In genomic region chr5:137074191-137074651, GRCm38 (mm10) we compare ENCODE assay signal across 9 mouse cellular contexts. TPM values are rescaled to one million over a fixed set of nuclear protein-coding genes. Genes with fewer than 3 reads are reported as not detected.
DNase-seq lines count a peak whose midpoint lies in the region; ATAC-seq and TF ChIP-seq lines count a peak whose summit lies in the region.
"Had no signal": no experiment of that assay in that cellular context is flagged by ENCODE, and none has a peak within 500 bp of the region (broad histone marks: within the 10 kb centered on the region; RNA-seq: fewer than 3 reads in every experiment).

No protein-coding gene starts in this region.

- H3K27me3 ChIP-seq in hindbrain, postnatal 0 days (ENCODE audit: insufficient read depth, low read length): no peaks in the 10 kb centered on the region
- H3K27me3 ChIP-seq in hindbrain, embryonic 14.5 days (ENCODE audit: control insufficient read depth, insufficient read depth, low read length): no peaks in the 10 kb centered on the region
- H3K27me3 ChIP-seq in E14TG2a.4 (ENCODE audit: insufficient read depth, low read length): no peaks in the 10 kb centered on the region
- no peaks in the 10 kb centered on the region for H3K27me3 ChIP-seq in embryonic facial prominence, embryonic 15.5 days
- no peaks in the 10 kb centered on the region for H3K27me3 ChIP-seq in limb, embryonic 10.5 days (ENCODE audit: low read depth, poor library complexity, severe bottlenecking)
- H3K27me3 ChIP-seq: stomach, embryonic 15.5 days had no signal

- TF ChIP-seq CTCF in hindbrain, postnatal 0 days (IDR thresholded peaks at IDR 0.05; ENCODE audit: low read depth): no peak
- TF ChIP-seq CTCF in E14TG2a.4 (conservative IDR thresholded peaks at IDR 0.05; ENCODE audit: low read length): no peak

- WGBS in hindbrain, postnatal 0 days: 13% methylated on average over 6 of the region's 6 CpGs
- 19% methylated on average over 6 of the region's 6 CpGs for WGBS in hindbrain, embryonic 14.5 days
- 22% methylated on average over 6 of the region's 6 CpGs for WGBS in embryonic facial prominence, embryonic 15.5 days
- WGBS in limb, embryonic 10.5 days: 39% methylated on average over 6 of the region's 6 CpGs

- no peak overlapping the region for H3K9ac ChIP-seq in hindbrain, postnatal 0 days (replicated peaks; ENCODE audit: low read length)
- no peak overlapping the region for H3K9ac ChIP-seq in hindbrain, embryonic 14.5 days
- H3K9ac ChIP-seq in embryonic facial prominence, embryonic 15.5 days: no peak overlapping the region
- H3K9ac ChIP-seq: stomach, embryonic 15.5 days had no signal

- peak; percentile 22 for DNase-seq in hindbrain, postnatal 0 days (ENCODE audit: low spot score)
- DNase-seq in hindbrain, embryonic 14.5 days (ENCODE audit: low spot score): no peak
- no peak for DNase-seq in limb, embryonic 10.5 days (ENCODE audit: low spot score)
- no peak for DNase-seq in frontal cortex, adult 2 months (ENCODE audit: extremely low spot score in 1 of 2, low spot score in 1 of 2)
- no peak for DNase-seq in spleen, adult 12 weeks (ENCODE audit: low spot score)
- no peak for DNase-seq in retina, embryonic 14.5 days (ENCODE audit: low spot score)

- no peak overlapping the region for H3K4me3 ChIP-seq in hindbrain, postnatal 0 days (ENCODE audit: low read length)
- no peak overlapping the region for H3K4me3 ChIP-seq in hindbrain, embryonic 14.5 days (replicated peaks; ENCODE audit: low read length)
- H3K4me3 ChIP-seq in E14TG2a.4 (replicated peaks; ENCODE audit: low read length): peak overlapping the region; percentile 17; the same call in 1 of the 2 replicates
- no peak overlapping the region for H3K4me3 ChIP-seq in embryonic facial prominence, embryonic 15.5 days (replicated peaks)
- no peak overlapping the region for H3K4me3 ChIP-seq in limb, embryonic 10.5 days
- H3K4me3 ChIP-seq: stomach, embryonic 15.5 days had no signal

- H3K4me2 ChIP-seq in hindbrain, postnatal 0 days (ENCODE audit: low read depth, low read length): no peak overlapping the region
- H3K4me2 ChIP-seq in hindbrain, embryonic 14.5 days (replicated peaks): no peak overlapping the region
- H3K4me2 ChIP-seq in embryonic facial prominence, embryonic 15.5 days (replicated peaks): no peak overlapping the region
- H3K4me2 ChIP-seq: stomach, embryonic 15.5 days had no signal

- no peaks in the 10 kb centered on the region for H3K9me3 ChIP-seq in hindbrain, postnatal 0 days (ENCODE audit: low read length)
- no peaks in the 10 kb centered on the region for H3K9me3 ChIP-seq in hindbrain, embryonic 14.5 days (ENCODE audit: control insufficient read depth, low read length)
- no peaks in the 10 kb centered on the region for H3K9me3 ChIP-seq in E14TG2a.4 (ENCODE audit: low read length)
- H3K9me3 ChIP-seq in embryonic facial prominence, embryonic 15.5 days (replicated peaks): no peaks in the 10 kb centered on the region
- H3K9me3 ChIP-seq in limb, embryonic 10.5 days (replicated peaks): no peaks in the 10 kb centered on the region
- H3K9me3 ChIP-seq: stomach, embryonic 15.5 days had no signal

- peaks cover 7% of the 10 kb centered on the region for H3K4me1 ChIP-seq in hindbrain, postnatal 0 days (ENCODE audit: insufficient read depth, low read length)
- H3K4me1 ChIP-seq in hindbrain, embryonic 14.5 days (replicated peaks; ENCODE audit: control insufficient read depth, insufficient read depth, low read length): 0 out of 2 replicates have a peak, but pooled peaks cover 4% of the 10 kb centered on the region
- peaks cover 75% of the 10 kb centered on the region for H3K4me1 ChIP-seq in E14TG2a.4 (replicated peaks; ENCODE audit: low read depth, low read length)
- peaks cover 33% of the 10 kb centered on the region for H3K4me1 ChIP-seq in embryonic facial prominence, embryonic 15.5 days
- H3K4me1 ChIP-seq in limb, embryonic 10.5 days: peaks cover 45% of the 10 kb centered on the region

- no peak for ATAC-seq in hindbrain, postnatal 0 days
- ATAC-seq in hindbrain, embryonic 14.5 days (ENCODE audit: low FRiP score): no peak
- ATAC-seq in embryonic facial prominence, embryonic 15.5 days (ENCODE audit: insufficient number of reproducible peaks, low FRiP score, low TSS enrichment, low read depth): no peak

- H3K27ac ChIP-seq in hindbrain, postnatal 0 days: no peak overlapping the region
- H3K27ac ChIP-seq in hindbrain, embryonic 14.5 days: no peak overlapping the region
- H3K27ac ChIP-seq in embryonic facial prominence, embryonic 15.5 days (replicated peaks): peak overlapping the region; percentile 31; the same call in 1 of the 2 replicates
- H3K27ac ChIP-seq in limb, embryonic 10.5 days: peak overlapping the region; percentile 56; the same call in 1 of the 2 replicates
- H3K27ac ChIP-seq: stomach, embryonic 15.5 days had no signal

- no peaks in the 10 kb centered on the region for H3K36me3 ChIP-seq in hindbrain, postnatal 0 days (ENCODE audit: insufficient read depth, low read length)
- H3K36me3 ChIP-seq in hindbrain, embryonic 14.5 days (replicated peaks; ENCODE audit: control insufficient read depth, insufficient read depth): no peaks in the 10 kb centered on the region
- H3K36me3 ChIP-seq in E14TG2a.4 (ENCODE audit: insufficient read depth, low read length): peaks cover 9% of the 10 kb centered on the region
- H3K36me3 ChIP-seq in embryonic facial prominence, embryonic 15.5 days: no peaks in the 10 kb centered on the region
- H3K36me3 ChIP-seq in limb, embryonic 10.5 days: no peaks in the 10 kb centered on the region
- H3K36me3 ChIP-seq: stomach, embryonic 15.5 days had no signal

RNA-seq across cellular contexts. Expression of gene Serpine1, which starts 2.2 kb away (rescaled TPM):
- total RNA-seq in hindbrain, postnatal 0 days (2014; rRNA removed): 3.0 and 3.5 TPM in 2 replicates
- 0.10 and 0.25 TPM in 2 replicates for polyA plus RNA-seq in hindbrain, postnatal 0 days (2015; fragmentation: Nextera tagmentation; extraction: Ambion mirVana)
- 0.25 TPM in 2 replicates for polyA plus RNA-seq in hindbrain, embryonic 14.5 days (2014; fragmentation: Nextera tagmentation; extraction: Ambion mirVana)
- polyA plus RNA-seq in embryonic facial prominence, embryonic 15.5 days (2015; fragmentation: Nextera tagmentation; extraction: Ambion mirVana): 0.38 and 0.51 TPM in 2 replicates
- polyA plus RNA-seq in limb, embryonic 10.5 days (2016; fragmentation: Nextera tagmentation; extraction: Ambion mirVana): 0.36 and 0.39 TPM in 2 replicates
- polyA plus RNA-seq in frontal cortex, adult 2 months (2012; rRNA removed): 1.9 and 2.5 TPM in 2 replicates

RNA-seq across cellular contexts. Expression of gene Ap1s1, which starts 28.3 kb away (rescaled TPM):
- 122 and 123 TPM in 2 replicates for total RNA-seq in hindbrain, postnatal 0 days (2014; rRNA removed)
- polyA plus RNA-seq in hindbrain, postnatal 0 days (2015; fragmentation: Nextera tagmentation; extraction: Ambion mirVana): 226 and 230 TPM in 2 replicates
- 192 and 201 TPM in 2 replicates for polyA plus RNA-seq in hindbrain, embryonic 14.5 days (2014; fragmentation: Nextera tagmentation; extraction: Ambion mirVana)
- 165 and 166 TPM in 2 replicates for polyA plus RNA-seq in embryonic facial prominence, embryonic 15.5 days (2015; fragmentation: Nextera tagmentation; extraction: Ambion mirVana)
- 155 and 170 TPM in 2 replicates for polyA plus RNA-seq in limb, embryonic 10.5 days (2016; fragmentation: Nextera tagmentation; extraction: Ambion mirVana)
- 263 and 311 TPM in 2 replicates for polyA plus RNA-seq in frontal cortex, adult 2 months (2012; rRNA removed)

RNA-seq across cellular contexts. Expression of gene Trim56, which starts 41.8 kb away (rescaled TPM):
- 3.7 and 7.2 TPM in 2 replicates for total RNA-seq in hindbrain, postnatal 0 days (2014; rRNA removed)
- 2.6 and 3.1 TPM in 2 replicates for polyA plus RNA-seq in hindbrain, postnatal 0 days (2015; fragmentation: Nextera tagmentation; extraction: Ambion mirVana)
- polyA plus RNA-seq in hindbrain, embryonic 14.5 days (2014; fragmentation: Nextera tagmentation; extraction: Ambion mirVana): 3.3 and 3.9 TPM in 2 replicates
- polyA plus RNA-seq in embryonic facial prominence, embryonic 15.5 days (2015; fragmentation: Nextera tagmentation; extraction: Ambion mirVana): 7.8 and 8.5 TPM in 2 replicates
- 5.6 and 7.0 TPM in 2 replicates for polyA plus RNA-seq in limb, embryonic 10.5 days (2016; fragmentation: Nextera tagmentation; extraction: Ambion mirVana)
- 2.0 and 2.3 TPM in 2 replicates for polyA plus RNA-seq in frontal cortex, adult 2 months (2012; rRNA removed)

RNA-seq across cellular contexts. Expression of gene Vgf, which starts 48.0 kb away (rescaled TPM):
- 136 and 137 TPM in 2 replicates for total RNA-seq in hindbrain, postnatal 0 days (2014; rRNA removed)
- 43.2 and 45.9 TPM in 2 replicates for polyA plus RNA-seq in hindbrain, postnatal 0 days (2015; fragmentation: Nextera tagmentation; extraction: Ambion mirVana)
- polyA plus RNA-seq in hindbrain, embryonic 14.5 days (2014; fragmentation: Nextera tagmentation; extraction: Ambion mirVana): 7.0 and 9.7 TPM in 2 replicates
- 0.08 and 0.11 TPM in 2 replicates for polyA plus RNA-seq in embryonic facial prominence, embryonic 15.5 days (2015; fragmentation: Nextera tagmentation; extraction: Ambion mirVana)
- 0.16 TPM in 1 of 2 replicates, not detected in the other for polyA plus RNA-seq in limb, embryonic 10.5 days (2016; fragmentation: Nextera tagmentation; extraction: Ambion mirVana)
- polyA plus RNA-seq in frontal cortex, adult 2 months (2012; rRNA removed): 123 and 132 TPM in 2 replicates

Comparison
In these comparisons a context has a peak if more than half of its experiments do, and no peak if none do; other contexts are left out.
1. H3K27ac ChIP-seq: peak in embryonic facial prominence, embryonic 15.5 days (single experiment) and limb, embryonic 10.5 days (single experiment); none in hindbrain, postnatal 0 days (single experiment) and hindbrain, embryonic 14.5 days (single experiment).